Mouse (Mus musculus) layer of hippocampus, postnatal 25 days (tissue): Measurements from ENCODE around the gene Akt1. TPM values are rescaled to one million over a fixed set of nuclear protein-coding genes. Genes with fewer than 3 reads are reported as not detected.

ENCODE experiments used
- DNase-seq, 2 experiments: peaks; one replicate each; pipeline ENCODE4 v3.0.0; 2022; ENCODE audit warnings: mixed read lengths in 2 of 2, low spot score in 1 of 2; ENCODE audit errors: extremely low spot score in 1 of 2
- total RNA-seq, 2 experiments: library from RNA; stranded (reverse); gene quantifications; 2 replicates each; pipeline ENCODE4 v1.2.3; 2021

The Akt1 gene
- total RNA-seq, result 100 to 1,000 TPM; 147 to 158 TPM

DNA sequence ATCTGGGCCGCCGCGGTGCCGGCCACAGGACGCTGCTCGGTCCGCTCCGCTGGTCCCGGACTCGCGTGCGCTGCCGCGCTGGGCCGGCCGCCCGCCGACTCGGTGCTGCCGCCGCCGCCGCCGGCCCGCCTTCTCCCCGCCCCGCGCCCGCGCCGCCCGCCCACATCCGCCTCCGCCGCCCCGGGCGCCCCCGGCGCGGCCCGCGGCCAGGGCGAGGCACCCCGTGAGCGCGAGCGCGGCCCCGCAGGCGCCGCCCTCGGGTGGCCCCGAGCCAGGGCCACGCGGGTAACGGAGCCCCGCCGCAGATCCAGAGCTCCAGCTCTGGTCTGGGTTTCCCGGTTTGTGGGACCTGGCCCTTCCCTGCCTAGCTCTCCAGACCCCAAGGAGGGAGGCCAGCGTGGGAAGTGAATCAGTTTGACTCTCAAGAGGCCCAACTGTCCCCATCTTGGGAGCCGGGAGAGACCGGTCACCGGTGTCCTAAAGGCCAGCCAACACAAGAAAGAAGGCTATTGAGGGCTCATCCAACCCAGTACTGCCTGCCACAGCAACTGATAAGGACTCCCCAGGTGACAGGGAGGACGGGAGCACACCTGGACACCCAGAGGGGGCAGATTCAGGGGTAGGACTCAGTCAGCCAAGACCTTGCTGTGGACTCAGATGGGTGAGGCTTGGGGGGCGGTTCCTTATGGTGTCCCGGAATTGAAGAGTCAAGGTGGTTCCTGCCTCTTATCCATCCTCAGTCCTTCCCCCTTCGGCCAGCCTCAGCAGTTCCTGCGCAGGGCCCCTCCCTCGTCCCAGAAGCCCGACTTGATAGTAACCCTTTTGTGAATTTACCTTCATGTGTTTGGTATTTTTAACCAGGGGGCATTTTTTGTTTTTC lies at the start of gene Akt1:
Akt1 (minus strand) TSS at position 753 of the 880 bp plus-strand sequence.
- peak in 1 of 2 experiments; percentile 51 for DNase-seq

DNA sequence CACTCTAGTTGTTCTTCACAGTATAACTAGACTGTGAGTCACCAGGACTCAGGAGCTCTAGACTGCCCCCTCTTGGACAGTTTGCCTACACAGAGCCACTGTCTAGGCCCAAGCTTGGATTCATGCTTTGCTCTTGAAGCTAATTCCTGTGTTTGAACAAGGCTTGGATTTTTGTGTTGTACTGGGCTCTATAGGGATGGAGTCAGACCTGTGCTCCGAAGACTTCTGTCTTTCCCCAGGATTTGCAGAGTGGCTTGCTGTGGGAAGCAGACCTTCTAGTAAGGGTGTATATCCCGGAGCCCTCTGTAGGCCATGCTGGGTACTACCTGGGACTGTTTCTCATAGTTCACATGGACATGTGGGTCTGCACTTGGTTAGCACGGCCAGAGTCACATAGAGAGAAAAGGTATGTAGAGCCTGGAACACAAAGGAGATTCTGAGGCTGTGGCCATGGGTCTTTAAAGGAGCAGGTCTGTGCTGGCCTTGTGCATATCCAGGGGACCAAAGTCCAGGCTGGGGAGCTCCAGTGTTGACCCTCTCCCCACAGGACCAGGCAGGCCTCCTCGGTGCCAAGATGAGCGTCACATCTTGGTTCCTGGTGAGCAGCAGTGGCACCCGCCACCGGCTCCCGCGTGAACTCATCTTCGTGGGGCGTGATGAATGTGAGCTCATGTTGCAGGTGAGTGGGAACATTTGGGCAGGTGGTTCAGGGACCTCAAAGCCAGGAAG lies 49.6 kb upstream of the Akt1 start:
- DNase-seq, result peak in 1 of 2 experiments; percentile 75

DNA sequence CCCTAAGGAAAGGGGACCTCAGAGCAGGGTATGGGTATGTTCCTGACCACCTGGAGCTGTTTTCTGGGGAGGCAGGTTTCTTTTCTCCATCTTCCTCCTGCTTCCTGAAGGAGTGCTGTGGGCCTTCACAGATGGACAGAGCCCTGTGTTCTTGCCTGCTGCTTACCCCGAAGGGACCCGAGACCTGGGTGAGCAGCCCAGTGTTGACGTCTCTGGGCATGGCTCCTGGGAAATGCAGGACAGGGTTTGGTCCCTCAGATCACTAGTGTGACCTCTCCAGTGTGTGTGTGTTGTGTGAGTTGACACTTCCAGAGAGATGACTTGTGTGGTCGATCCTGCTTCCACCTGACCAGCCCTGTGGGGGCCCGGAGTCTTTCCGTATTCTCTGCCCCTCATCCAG lies 48.8 kb upstream of the Akt1 start:
- no peak for DNase-seq

GRCm38 (mm10) chr12:112723028-112723330 lies 48.3 kb upstream of the Akt1 start:
- DNase-seq, result no peak

GRCm38 (mm10) chr12:112722240-112723027 lies 47.8 kb upstream of the Akt1 start:
- no peak for DNase-seq

DNA sequence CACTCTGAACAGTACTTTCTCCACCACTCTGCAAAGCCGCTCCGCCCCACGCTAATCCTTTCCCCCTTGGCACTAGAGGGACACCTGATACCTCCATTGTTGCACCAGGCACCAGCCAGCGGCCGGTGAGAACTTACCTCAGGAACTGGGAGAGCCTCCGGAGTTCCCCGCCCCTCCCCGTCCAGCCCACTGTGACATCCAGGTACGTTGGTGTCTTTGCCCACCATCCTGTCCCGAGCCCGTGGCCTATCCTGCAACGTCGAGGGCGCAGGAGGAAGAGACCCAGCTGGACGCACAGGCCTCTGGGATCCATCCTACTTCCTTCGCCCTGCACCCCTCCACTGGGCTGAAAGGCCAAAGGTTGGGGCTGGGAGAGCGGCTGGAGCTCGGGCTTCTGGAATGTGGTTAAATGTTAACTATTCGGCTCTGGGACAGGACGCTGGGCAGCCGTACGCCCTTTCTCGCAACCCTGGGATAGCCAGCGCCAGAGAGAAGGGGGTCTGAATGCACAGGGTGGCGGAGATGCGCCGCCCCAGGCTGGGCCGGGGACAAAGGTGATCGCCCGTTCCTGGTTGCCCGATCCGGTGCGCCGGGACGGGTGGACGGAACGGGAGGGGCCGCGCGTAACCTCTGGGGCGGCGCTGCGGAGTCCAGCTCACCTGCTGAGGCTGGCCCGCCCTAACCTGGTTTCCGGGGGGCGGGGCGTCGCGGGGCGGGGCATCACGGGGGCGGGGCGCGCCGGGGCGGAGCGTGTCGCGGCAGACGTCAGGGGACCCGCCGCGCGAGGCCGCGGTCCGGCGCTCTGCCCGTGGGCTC lies 46.9 kb upstream of the Akt1 start:
- no peak for DNase-seq

GRCm38 (mm10) chr12:112720890-112721423 lies 46.3 kb upstream of the Akt1 start:
- no peak for DNase-seq

DNA sequence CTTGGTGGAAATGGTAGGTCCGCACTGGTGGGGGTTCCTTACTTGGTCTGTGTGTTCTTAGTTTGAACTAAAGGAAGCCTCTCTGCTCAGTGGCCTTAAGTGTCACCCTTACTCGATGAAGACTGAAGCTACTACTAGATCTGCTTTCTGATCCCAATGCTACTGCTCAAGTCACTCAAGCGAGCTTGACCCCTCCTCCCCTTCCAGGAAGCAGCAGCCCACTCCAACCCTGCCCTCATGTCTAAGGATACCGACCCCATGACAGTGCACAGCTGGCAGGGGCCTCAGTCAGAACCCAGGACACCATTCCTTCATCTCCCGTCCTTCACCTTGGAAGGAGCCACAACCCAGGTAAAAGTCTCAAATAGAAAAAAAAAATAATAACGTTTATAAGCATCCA lies 45.5 kb upstream of the Akt1 start, which contains the start of gene Cep170b:
Cep170b (plus strand) TSS at position 240 of the 400 bp plus-strand sequence.
- DNase-seq, result no peak

- no peak for DNase-seq
These were observed 44.3 kb upstream of the Akt1 start for GRCm38 (mm10) chr12:112718995-112719394.

DNA sequence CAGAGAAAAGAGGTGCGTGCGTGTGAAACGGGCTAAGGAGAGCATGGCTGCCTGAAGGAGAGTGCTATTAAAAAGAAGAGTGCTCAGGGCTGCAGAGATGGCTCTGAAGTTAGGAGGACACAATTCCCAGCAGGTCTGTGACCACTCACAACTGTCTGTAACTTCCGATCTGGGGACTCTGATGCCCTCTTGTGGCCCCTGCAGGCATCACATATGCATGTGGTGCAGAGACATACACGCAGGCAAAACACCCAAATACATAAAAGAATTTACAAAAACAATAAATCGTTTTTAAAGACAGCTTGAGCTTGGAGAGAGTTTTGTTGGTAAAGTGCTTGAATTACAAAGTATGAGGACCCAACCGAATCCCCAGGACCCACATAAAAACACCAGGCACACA lies 42.5 kb upstream of the Akt1 start:
- peak in 1 of 2 experiments; percentile 53 for DNase-seq

GRCm38 (mm10) chr12:112713984-112714383 lies 39.3 kb upstream of the Akt1 start:
- DNase-seq, result no peak

- DNase-seq, result no peak
These were observed 32.8 kb upstream of the Akt1 start for GRCm38 (mm10) chr12:112707573-112707869.

GRCm38 (mm10) chr12:112706704-112707572 lies 32.3 kb upstream of the Akt1 start:
- DNase-seq, result peak; percentile 87 to 93

GRCm38 (mm10) chr12:112702374-112703320 lies 28.0 kb upstream of the Akt1 start:
- DNase-seq, result no peak

DNA sequence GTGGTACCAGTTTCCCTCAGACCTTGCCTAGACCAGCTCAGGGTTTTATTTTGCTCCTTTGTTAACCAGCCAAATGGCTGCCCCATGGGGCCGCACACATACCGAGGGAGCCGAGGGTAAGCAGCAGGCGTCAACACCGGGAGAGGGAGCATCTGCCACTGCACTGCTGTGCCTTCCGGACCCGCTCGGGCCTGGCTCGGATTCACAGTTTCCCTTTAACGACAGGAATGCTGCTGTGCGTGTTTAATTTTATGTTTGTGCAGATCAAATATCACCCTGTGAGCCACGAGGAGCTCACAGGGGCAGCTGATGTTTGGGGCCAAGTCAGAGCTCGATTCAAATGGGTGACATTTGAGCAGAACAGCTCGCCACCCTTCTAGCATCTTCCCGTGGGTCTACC lies 25.8 kb upstream of the Akt1 start:
- no peak for DNase-seq

GRCm38 (mm10) chr12:112696806-112697425 lies 22.2 kb upstream of the Akt1 start:
- DNase-seq, result no peak

- DNase-seq, result no peak
These were observed 19.4 kb upstream of the Akt1 start for GRCm38 (mm10) chr12:112694127-112694475.
